Mouse (Mus musculus) embryonic facial prominence, embryonic 14.5 days (tissue): ENCODE data around the gene Sh3rf3. TPM values are rescaled to one million over a fixed set of nuclear protein-coding genes. Genes with fewer than 3 reads are reported as not detected.

Experiments
- ATAC-seq: fragments of 200-750 bp; cut with Nextera tagmentation; 2 replicates; pipeline ENCODE4 v1.8.0; 2017; ENCODE audit warnings: low read depth, moderate number of reproducible peaks, moderate TSS enrichment
- DNase-seq: peaks from one replicate; pipeline ENCODE4 v3.0.0-alpha.2; 2015; ENCODE audit warnings: low spot score
- H3K27ac ChIP-seq: fragments of 300-500 bp; sonication (generic); replicated peaks from 2 replicates; pipeline ENCODE4 v1.5.1; 2014; ENCODE audit warnings: low read depth, mild to moderate bottlenecking, low read length, moderate library complexity
- H3K27me3 ChIP-seq: fragments of 300-500 bp; sonication (generic); replicated peaks from 2 replicates; pipeline ENCODE4 v1.6.1; 2014; ENCODE audit warnings: low read length; ENCODE audit not compliant: control insufficient read depth, insufficient read depth
- H3K36me3 ChIP-seq: fragments of 300-500 bp; sonication (generic); 2 replicates; pipeline ENCODE4 v1.6.1; 2014; ENCODE audit warnings: low read length, mixed read lengths; ENCODE audit not compliant: control insufficient read depth, insufficient read depth
- H3K4me1 ChIP-seq: fragments of 300-500 bp; sonication (generic); 2 replicates; pipeline ENCODE4 v1.6.1; 2014; ENCODE audit warnings: antibody characterized with exemption, low read length; ENCODE audit not compliant: control insufficient read depth, insufficient read depth
- H3K4me2 ChIP-seq: fragments of 300-500 bp; sonication (generic); 2 replicates; pipeline ENCODE4 v1.6.1; 2014; ENCODE audit warnings: low read depth, mild to moderate bottlenecking, low read length, moderate library complexity, mixed read lengths
- H3K4me3 ChIP-seq: fragments of 300-500 bp; sonication (generic); 2 replicates; pipeline ENCODE4 v1.5.1; 2014; ENCODE audit warnings: low read depth, mild to moderate bottlenecking, low read length
- H3K9ac ChIP-seq: fragments of 300-500 bp; sonication (generic); 2 replicates; pipeline ENCODE4 v1.6.1; 2014; ENCODE audit warnings: low read depth, mild to moderate bottlenecking, low read length, moderate library complexity, mixed read lengths
- H3K9me3 ChIP-seq: fragments of 300-500 bp; sonication (generic); 2 replicates; pipeline ENCODE4 v1.6.1; 2016; ENCODE audit warnings: low read length; ENCODE audit not compliant: control insufficient read depth
- WGBS: fragments of 180-500 bp; shearing (Covaris S2); extraction: QIAGEN DNeasy Blood & Tissue Kit; methylation state at CpG from one replicate; pipeline ENCODE4 v1.1.7; 2014; 5-methylcytosine and 5-hydroxymethylcytosine counted together
- polyA plus RNA-seq: library from polyadenylated mRNA; unstranded; fragments of >200 nt; fragmentation: Nextera tagmentation; extraction: Ambion mirVana; gene quantifications from 2 replicates; pipeline ENCODE4 v1.2.1, GENCODE M21; 2014

The Sh3rf3 gene
- polyA plus RNA-seq = 2.4 and 3.1 TPM in 2 replicates

GRCm38 (mm10) chr10:58813081-58813800 is at the start of gene Sh3rf3:
Sh3rf3 (plus strand) TSS chr10:58813359.
- Histone ChIP-seq H3K27me3 (peaks cover 28% of the 10 kb centered on the region), H3K4me3 (peak within 1 kb of the TSS; percentile 67), H3K4me2 (peak within 1 kb of the TSS; percentile 100), H3K9me3 (no peaks in the 10 kb centered on the region), H3K27ac (peak within 1 kb of the TSS; percentile 63; the same call in 1 of the 2 replicates), H3K9ac (peak within 1 kb of the TSS; percentile 63), H3K36me3 (no peaks in the 10 kb centered on the region), H3K4me1 (peaks cover 12% of the 10 kb centered on the region; the same call in 1 of the 2 replicates)
- DNase-seq = peak; percentile 36
- ATAC-seq = peak; percentile 38; the same call in 1 of the 2 replicates
- WGBS = under 1% methylated on average over 29 of the region's 79 CpGs

- Histone ChIP-seq H3K4me2 (no peak overlapping the region), H3K9me3 (no peaks in the 10 kb centered on the region), H3K9ac (no peak overlapping the region), H3K36me3 (no peaks in the 10 kb centered on the region), H3K27me3 (no peaks in the 10 kb centered on the region), H3K4me3 (no peak overlapping the region), H3K27ac (no peak overlapping the region), H3K4me1 (no peaks in the 10 kb centered on the region)
- WGBS = 85% methylated on average over 8 of the region's 8 CpGs
- ATAC-seq (no peak), DNase-seq (no peak)
Observed at GRCm38 (mm10) chr10:58788486-58789274, 24.5 kb upstream of the Sh3rf3 start.

GRCm38 (mm10) chr10:58797555-58797954 is 15.6 kb upstream of the Sh3rf3 start:
- no peak overlapping the region for H3K9ac ChIP-seq
- no peaks in the 10 kb centered on the region for H3K9me3 ChIP-seq
- ATAC-seq (no peak), DNase-seq (no peak)
- WGBS = 82% methylated on average over 8 of the region's 8 CpGs
- H3K36me3 ChIP-seq = no peaks in the 10 kb centered on the region
- H3K4me3 ChIP-seq = no peak overlapping the region
- H3K27ac ChIP-seq = no peak overlapping the region
- no peaks in the 10 kb centered on the region for H3K4me1 ChIP-seq
- no peak overlapping the region for H3K4me2 ChIP-seq
- H3K27me3 ChIP-seq = no peaks in the 10 kb centered on the region

GRCm38 (mm10) chr10:58798156-58798555 is 15.0 kb upstream of the Sh3rf3 start:
- Histone ChIP-seq H3K27ac (no peak overlapping the region), H3K36me3 (no peaks in the 10 kb centered on the region), H3K27me3 (no peaks in the 10 kb centered on the region), H3K9me3 (no peaks in the 10 kb centered on the region), H3K4me2 (no peak overlapping the region), H3K9ac (no peak overlapping the region), H3K4me3 (no peak overlapping the region), H3K4me1 (no peaks in the 10 kb centered on the region)
- DNase-seq (no peak), ATAC-seq (no peak)
- 90% methylated on average over 3 of the region's 3 CpGs for WGBS

GRCm38 (mm10) chr10:58800996-58801433 is 12.1 kb upstream of the Sh3rf3 start:
- no peak overlapping the region for H3K27ac ChIP-seq
- H3K9me3 ChIP-seq = no peaks in the 10 kb centered on the region
- no peaks in the 10 kb centered on the region for H3K36me3 ChIP-seq
- no peaks in the 10 kb centered on the region for H3K4me1 ChIP-seq
- DNase-seq (no peak), ATAC-seq (no peak)
- H3K9ac ChIP-seq = no peak overlapping the region
- no peak overlapping the region for H3K4me3 ChIP-seq
- WGBS = 79% methylated on average over 21 of the region's 21 CpGs
- no peak overlapping the region for H3K4me2 ChIP-seq
- no peaks in the 10 kb centered on the region for H3K27me3 ChIP-seq

- 54% methylated on average over 1 of the region's 1 CpGs for WGBS
- DNase-seq (no peak), ATAC-seq (no peak)
- H3K4me1 ChIP-seq = no peaks in the 10 kb centered on the region
- no peaks in the 10 kb centered on the region for H3K27me3 ChIP-seq
- no peaks in the 10 kb centered on the region for H3K9me3 ChIP-seq
- H3K27ac ChIP-seq = no peak overlapping the region
- H3K4me2 ChIP-seq = no peak overlapping the region
- H3K36me3 ChIP-seq = no peaks in the 10 kb centered on the region
- H3K4me3 ChIP-seq = no peak overlapping the region
- H3K9ac ChIP-seq = no peak overlapping the region
Observed at GRCm38 (mm10) chr10:58802391-58802790, 10.8 kb upstream of the Sh3rf3 start.

GRCm38 (mm10) chr10:58807956-58808355 is 5.2 kb upstream of the Sh3rf3 start:
- Histone ChIP-seq H3K4me2 (no peak overlapping the region), H3K27ac (no peak overlapping the region), H3K4me3 (no peak overlapping the region), H3K9me3 (no peaks in the 10 kb centered on the region), H3K36me3 (no peaks in the 10 kb centered on the region), H3K4me1 (no peaks in the 10 kb centered on the region), H3K27me3 (peaks cover 10% of the 10 kb centered on the region), H3K9ac (no peak overlapping the region)
- DNase-seq = no peak
- 41% methylated on average over 3 of the region's 3 CpGs for WGBS
- ATAC-seq = no peak

- Histone ChIP-seq H3K4me3 (no peak overlapping the region), H3K4me2 (no peak overlapping the region), H3K4me1 (peaks cover 12% of the 10 kb centered on the region; the same call in 1 of the 2 replicates), H3K27ac (no peak overlapping the region), H3K36me3 (no peaks in the 10 kb centered on the region), H3K9ac (no peak overlapping the region), H3K27me3 (peaks cover 28% of the 10 kb centered on the region), H3K9me3 (no peaks in the 10 kb centered on the region)
- no peak for ATAC-seq
- 57% methylated on average over 5 of the region's 5 CpGs for WGBS
- peak; percentile 42 for DNase-seq
Observed at GRCm38 (mm10) chr10:58810181-58810580, 3.0 kb upstream of the Sh3rf3 start.
